Mouse (Mus musculus) cerebral cortex, adult 2 months (tissue): ENCODE data around the gene Cacna1b.

Experiments used
- WGBS: fragments of 180-500 bp; shearing (Covaris S2); methylation state at CpG from one replicate; pipeline ENCODE4 v1.1.7; 2018; 5-methylcytosine and 5-hydroxymethylcytosine counted together

Gene Cacna1b

GRCm38 (mm10) chr2:24763115-24763557 lies at the start of gene Cacna1b:
TSS of gene Cacna1b (minus strand) at chr2:24763152.
- WGBS, result 1% methylated on average over 42 of the region's 42 CpGs

DNA sequence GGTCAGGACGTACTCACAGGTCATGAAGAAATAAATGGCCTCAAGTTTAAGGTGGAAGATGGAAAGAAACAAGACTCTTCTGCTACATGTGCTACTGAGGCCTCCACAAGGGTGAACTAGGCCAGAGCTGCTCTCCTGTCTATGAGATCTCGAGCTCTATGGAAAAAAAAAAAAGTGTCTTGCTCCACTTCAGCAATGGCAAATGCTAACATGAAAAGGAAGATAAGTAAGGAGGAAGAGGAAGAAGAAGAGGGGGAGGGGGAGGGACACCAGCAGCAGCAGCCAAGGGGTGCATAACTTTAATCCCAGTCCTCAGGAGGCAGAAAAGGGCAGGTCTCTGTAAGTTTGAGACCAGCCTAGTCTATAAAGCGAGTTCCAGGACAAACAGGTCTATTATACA lies 46.8 kb upstream of the Cacna1b start:
- 87% methylated on average over 3 of the region's 3 CpGs for WGBS

DNA sequence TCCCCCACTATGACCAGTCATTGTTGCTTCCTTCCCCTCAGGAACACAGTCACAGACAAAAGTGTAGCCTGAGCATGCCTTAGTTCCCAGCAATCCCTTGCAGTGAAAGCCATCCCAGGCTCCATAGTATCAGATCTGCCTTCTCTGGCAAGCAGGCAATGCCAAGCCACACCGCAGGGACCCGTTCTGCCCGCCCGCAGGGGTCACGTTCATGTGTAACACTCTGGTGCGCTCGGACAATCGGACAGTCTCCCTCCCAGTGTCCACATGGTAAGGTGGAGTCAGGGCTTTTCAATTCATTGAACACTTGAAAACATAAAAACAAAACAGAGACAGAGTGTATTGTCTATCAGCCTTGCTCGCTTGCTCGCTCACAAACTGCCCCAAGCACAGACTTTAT lies 44.7 kb upstream of the Cacna1b start:
- 87% methylated on average over 10 of the region's 10 CpGs for WGBS

DNA sequence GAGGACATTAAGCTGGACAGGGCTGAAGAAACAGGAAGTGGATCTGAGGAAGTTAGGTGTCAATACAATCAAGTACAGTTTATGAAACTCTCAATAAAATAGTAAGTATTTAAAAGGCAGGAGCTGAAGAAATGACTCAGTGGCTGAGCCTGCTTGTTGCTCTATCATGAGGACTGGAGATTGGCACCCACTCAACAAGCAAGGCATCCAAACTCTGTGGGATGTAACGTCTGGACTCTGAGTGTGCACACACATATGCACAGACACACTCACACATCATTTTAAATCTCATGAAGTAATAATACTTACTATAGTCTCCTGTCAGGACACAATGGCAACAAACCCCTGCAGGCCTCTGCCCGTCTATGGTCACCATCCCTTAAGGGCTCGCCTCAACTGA lies 44.1 kb upstream of the Cacna1b start:
- 70% methylated on average over 3 of the region's 3 CpGs for WGBS

DNA sequence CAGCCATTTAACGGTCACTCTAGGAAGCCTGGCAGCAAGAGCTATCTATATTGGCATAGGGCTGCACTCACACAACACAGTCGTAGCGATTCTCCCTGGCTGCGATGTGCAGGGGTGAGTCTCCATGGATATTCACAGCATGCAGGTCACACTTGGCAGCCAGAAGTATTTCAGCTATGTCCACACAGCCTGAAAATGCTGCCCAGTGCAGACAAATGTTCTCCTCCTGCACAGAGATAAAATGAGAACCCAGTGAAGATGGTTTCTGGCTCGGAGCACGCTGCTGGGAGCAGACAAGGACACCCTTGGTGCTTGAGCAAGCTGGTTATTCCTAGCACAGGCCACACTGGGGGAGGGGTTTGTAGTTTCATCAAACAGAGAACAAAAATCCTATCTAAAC lies 43.2 kb upstream of the Cacna1b start:
- WGBS, result 37% methylated on average over 6 of the region's 6 CpGs

DNA sequence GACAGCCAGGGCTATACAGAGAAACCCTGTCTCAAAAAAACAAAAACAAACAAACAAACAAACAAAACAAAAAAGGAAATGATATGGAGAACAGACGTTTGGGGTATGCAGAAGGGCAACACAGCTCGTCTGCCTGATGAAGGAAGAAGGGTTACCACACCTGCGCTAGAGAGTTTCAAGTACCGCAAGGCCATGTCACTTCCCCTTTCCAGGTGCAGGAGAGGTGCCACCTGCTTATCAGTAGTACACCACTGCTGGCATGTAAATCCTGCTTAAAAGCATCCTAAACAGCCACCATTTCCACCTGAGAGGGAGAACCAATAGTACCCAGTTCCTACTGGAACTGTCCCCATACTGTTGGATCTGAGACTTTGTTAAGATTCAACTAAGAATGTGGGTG lies 42.7 kb upstream of the Cacna1b start:
- WGBS, result 89% methylated on average over 4 of the region's 4 CpGs

- WGBS, result 85% methylated on average over 5 of the region's 5 CpGs
These were observed 34.0 kb upstream of the Cacna1b start for GRCm38 (mm10) chr2:24796833-24797457.

DNA sequence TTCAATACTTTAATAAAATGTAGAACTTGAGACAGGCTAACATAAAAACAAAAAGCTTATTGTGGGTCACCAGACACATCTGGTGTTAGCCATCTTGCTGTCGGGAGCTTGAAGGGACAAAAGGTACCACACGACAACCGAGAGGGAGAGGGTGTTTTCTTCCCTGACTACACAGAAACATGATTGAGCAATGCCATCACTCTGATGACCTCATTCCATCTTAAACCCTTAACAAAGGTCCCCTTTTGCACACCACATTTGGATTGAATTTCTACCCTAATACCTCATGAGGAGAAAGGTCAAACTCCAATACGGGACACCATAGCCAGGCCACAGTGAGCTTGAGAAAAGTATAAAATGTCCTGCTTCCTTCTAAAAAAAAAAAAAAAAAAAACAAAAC lies 24.3 kb upstream of the Cacna1b start:
- WGBS, result 58% methylated on average over 4 of the region's 4 CpGs

DNA sequence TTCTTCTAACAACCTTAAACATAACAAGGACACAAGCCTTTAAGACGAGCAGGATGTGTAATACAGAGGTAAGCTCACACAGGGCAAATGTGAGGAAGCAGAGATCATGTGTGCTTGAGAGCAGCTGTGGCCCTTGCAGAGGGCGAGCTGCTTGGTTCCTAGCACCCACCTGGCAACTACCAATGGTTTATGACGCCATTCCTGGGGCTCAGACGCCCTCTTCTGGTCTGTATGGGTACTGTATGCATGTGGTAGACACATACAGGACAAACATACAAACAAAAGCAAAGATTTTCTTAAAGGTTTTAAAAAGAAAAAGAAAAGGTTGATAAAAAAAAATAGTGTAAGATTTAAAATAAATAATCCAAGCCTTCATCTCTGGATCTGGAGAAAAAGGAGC lies 18.3 kb upstream of the Cacna1b start:
- WGBS, result 54% methylated on average over 4 of the region's 4 CpGs

GRCm38 (mm10) chr2:24776831-24777230 lies 13.9 kb upstream of the Cacna1b start:
- WGBS, result 27% methylated on average over 5 of the region's 5 CpGs

DNA sequence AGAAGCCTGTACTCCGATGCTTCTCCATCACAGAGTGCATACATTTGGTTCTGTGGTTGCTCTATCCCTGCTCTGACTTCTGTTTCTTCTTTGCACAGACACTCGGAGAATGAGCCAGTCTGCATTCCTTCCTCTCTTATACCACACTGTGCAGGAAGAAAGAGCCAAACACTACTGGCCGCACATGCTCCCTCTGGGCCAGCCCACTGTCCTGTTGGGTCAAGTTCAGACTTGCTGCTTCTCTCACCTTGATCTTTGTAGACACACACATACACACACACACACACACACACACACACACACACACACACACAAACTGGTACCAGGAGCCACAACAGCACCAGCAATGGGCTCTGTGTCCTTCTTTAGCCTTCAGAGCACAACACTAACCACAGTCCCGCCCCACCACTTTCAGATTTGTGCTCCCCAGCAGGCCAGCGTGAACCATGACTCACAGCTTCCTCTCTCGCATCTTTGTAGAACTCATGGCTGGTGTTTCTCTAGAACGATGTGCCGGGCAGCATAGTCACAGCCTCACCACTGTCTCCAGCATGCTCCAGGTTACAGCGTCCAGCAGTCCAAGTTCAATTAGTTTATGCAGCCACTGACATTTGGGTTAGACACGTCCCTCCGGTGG lies 13.1 kb upstream of the Cacna1b start:
- 73% methylated on average over 11 of the region's 11 CpGs for WGBS

GRCm38 (mm10) chr2:24774832-24775231 lies 11.9 kb upstream of the Cacna1b start:
- WGBS, result 54% methylated on average over 7 of the region's 7 CpGs

- WGBS, result 63% methylated on average over 4 of the region's 4 CpGs
These were observed 7.9 kb upstream of the Cacna1b start for GRCm38 (mm10) chr2:24770861-24771260.

DNA sequence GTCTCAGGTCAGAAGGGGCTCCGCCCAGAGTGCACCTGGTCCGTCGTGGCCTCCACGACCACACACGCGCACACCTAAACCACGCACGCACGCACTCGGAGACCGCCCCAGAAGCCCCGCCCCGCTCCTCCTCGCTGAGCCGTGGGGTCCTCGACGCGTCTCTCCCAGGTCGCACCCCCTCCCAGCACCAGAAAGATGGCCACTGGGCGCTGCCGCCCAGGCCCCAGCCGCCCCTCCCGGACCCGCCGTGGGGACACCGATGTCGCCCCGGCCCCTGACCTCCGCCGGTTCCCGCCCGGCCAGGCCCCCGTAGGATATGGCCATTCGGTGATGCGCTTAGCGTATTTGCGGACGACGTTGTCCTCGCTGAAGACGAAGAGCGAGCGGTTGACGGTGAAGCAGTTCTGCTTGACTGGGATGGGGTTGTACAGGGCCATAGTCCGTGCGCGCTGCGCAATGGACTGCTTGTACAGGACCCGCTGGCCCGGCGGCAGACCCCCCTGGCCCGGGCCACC lies 449 bp downstream of the Cacna1b start:
- 1% methylated on average over 52 of the region's 52 CpGs for WGBS

DNA sequence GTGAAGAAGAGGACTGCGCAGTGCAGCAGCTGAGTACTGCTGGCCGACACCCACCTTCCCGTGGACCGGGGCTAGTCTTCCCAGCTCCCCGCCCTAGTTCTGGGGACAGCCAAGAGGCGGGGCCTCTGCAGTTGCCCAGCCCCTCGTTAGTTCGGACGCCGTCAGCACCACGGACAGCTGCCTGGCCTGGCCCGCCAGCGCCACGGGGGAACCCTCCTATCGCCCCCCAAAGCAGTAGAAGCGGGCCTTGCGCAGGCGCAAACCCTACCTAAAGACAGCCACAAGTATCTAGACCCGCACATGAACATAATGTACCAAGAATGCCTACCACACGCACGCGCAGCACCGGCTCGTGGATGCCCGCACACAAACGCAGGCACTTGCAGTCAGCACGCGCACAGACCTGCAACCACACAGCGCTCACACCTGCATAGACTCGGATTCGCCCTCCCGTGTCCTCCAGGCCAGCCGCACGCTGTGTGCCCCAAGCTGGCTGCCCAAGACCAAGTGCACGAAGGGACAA lies 968 bp downstream of the Cacna1b start:
- under 1% methylated on average over 35 of the region's 35 CpGs for WGBS

DNA sequence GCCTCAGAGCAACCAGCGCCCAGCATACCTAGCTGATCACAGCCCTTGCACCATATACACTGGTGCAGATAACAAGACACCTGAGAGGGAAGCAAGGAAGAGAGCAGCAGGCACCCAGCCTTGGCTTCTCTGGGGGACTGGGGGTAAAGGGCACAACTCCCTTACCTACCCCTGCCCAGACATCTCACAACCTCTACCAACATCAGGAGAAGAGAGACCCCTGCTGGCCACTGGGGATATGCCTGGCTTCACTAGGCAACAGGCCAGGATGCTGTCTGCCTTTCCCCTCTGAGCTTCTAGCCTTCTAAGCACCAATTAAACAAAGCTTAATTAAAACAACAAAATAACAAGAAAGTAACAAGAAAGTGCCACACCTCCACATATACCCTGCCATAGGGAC lies 7.7 kb downstream of the Cacna1b start:
- 92% methylated on average over 1 of the region's 1 CpGs for WGBS

DNA sequence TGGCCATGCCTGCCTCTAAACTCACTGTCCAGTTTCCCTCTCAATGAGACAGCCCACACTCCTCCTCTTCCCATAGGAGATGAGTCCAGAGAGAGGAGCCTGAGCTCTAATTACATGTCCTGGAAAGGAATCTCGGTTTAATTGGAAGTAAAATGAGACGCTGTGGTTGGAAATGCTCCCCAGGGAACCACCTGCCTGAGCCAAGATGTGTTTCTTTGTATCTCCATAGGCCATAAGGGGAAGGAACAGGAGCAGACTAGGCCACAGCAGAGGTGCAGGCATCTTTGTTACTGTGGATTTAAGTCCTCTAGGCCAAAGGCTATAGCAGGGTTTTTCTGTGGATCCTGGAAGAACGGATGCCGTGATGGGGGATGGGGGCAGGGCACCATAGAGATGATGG lies 10.4 kb downstream of the Cacna1b start:
- WGBS, result 44% methylated on average over 4 of the region's 4 CpGs

DNA sequence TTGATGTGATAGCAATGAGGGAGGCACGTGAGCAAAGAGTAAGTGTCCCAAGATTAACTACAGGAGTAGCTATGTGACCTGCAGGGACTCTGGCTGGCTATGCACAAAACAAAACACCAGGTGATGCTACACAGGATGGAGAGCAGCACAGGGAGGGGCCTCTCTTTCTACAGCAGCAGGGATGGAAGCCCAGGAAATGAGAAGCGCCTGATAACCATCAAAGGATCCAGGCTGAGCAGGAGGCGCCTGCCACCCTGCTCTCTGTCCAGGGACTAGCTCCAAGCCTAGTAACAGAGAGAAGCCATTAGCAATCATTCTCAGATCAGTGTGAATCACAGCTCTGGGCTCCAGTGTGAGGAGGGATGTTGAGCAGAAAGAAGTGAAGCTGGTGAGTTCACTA lies 12.9 kb downstream of the Cacna1b start:
- 79% methylated on average over 3 of the region's 3 CpGs for WGBS

GRCm38 (mm10) chr2:24747878-24748277 lies 15.1 kb downstream of the Cacna1b start:
- WGBS, result 60% methylated on average over 7 of the region's 7 CpGs

DNA sequence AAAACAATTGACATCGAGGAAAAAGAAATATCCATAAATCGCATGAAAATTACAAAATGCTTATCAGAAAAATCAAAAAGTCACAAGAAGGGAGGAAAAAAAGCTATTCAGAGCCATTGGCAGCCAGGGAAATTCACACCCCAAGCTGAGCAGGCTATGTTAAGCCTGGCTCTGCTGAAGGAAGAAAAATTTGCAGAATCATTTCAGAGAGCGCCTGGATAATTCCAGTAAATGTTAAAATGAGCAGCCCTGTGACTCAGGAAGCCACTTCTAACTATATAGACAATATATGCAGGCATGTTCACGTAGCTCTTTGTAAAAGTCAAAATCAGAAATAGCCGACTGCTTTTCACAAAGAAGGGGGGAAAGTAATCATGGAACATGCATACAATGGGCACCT lies 23.3 kb downstream of the Cacna1b start:
- 48% methylated on average over 5 of the region's 5 CpGs for WGBS

- 69% methylated on average over 4 of the region's 4 CpGs for WGBS
These were observed 29.8 kb downstream of the Cacna1b start for GRCm38 (mm10) chr2:24733157-24733556.

DNA sequence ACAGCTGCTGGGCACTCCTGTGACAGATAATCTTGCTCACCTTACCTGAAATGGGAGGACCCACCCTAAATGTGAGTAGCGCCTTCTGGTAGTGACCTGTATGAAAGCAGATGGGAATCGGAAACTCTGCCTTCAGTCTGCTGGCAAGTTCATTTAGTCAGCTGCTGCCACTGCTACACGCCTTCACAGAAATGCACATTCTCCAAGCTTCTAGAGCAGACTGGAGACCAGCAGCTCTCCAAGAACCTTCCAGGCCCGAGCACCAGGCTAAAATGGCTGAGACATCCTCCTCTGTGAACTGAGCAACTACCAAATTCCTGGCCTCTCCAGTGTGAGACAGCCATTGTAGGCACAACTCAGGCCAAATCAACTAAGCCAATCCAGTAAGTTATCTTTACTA lies 37.1 kb downstream of the Cacna1b start:
- 43% methylated on average over 4 of the region's 4 CpGs for WGBS

DNA sequence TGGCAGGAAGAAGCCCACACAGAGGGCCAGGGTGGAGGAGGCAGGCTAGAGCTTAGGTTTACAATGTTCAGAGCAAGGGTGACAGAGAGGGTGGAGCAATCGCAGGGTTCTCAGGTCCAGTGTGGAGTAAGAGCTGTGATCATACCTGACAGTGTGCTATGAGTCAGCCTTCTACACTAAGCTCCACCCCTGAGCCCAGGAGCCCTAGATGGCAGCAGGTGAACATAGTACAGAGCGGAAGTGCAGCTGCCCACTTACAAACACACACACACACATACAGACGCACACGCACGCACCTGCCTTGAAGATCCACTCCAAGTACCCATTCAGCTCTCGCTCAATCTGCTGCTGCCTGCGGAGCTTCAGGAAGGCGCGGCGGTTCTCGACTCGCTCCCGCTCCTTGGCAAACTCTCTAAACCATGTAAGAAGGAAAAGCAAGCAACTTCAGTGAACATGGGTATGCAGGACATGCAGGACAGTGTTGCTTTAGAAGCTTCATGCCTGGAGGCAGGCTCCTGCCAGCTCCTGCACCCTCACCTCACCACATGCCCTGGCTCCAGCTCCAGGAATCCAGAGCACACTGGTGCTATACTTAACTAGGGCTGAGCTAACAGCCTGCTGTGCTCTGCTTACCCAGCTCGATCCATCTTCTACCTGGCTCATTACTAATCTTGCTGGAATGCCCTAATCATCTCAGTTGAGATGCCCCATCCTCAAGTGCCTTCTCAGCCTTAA lies 43.1 kb downstream of the Cacna1b start:
- WGBS, result 85% methylated on average over 14 of the region's 14 CpGs
